Mouse (Mus musculus): ENCODE results near the gene Map4k5.

DNA sequence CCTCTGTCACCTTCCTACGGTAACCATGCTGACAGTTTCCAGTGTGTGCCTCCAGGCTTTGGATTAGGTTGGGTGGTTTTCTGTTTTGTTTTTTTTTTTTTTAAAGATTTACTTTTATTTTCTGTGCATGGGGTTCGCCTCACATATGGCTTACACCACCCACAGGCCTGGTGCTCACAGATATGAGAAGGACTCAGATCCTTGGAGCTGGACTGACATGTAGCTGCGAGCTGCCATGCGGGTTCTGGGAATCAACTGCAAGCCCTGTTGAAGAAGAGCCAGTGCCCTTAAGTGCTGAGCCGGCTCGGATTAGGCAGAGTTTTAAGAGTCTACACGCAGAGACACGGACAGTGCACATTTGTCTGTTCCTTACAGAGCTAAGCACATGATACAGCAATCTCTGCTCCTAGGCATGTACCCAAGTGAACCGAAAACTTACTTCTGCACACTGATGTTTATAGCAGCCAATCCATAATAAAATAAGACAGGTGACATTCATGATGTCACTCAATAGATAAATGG lies 15.1 kb downstream of the Map4k5 start:
- TF ChIP-seq POLR2A (IDR thresholded peaks at IDR 0.05; ENCODE audit: insufficient read depth, low read depth, low read length) (no peak), CTCF (IDR thresholded peaks at IDR 0.05; ENCODE audit: insufficient read depth, low read depth, low read length) (no peak)
